Mouse (Mus musculus) MEL (cell line): ENCODE data around the gene Tnni1.

Experiments
- CTCF ChIP-seq, 3 experiments: IDR thresholded peaks in 2 of 3; conservative IDR thresholded peaks in 1 of 3; 2 replicates each; pipeline ENCODE4 v1.5.1; 2011 to 2012; ENCODE audit warnings: low read length in 3 of 3, low read depth in 2 of 3, mild to moderate bottlenecking in 2 of 3, improper control_type of control experiment in 1 of 3, inconsistent platforms in 1 of 3, mixed read lengths in 1 of 3, moderate library complexity in 1 of 3; ENCODE audit not compliant: control insufficient read depth in 1 of 3, insufficient read depth in 1 of 3, poor library complexity in 1 of 3, severe bottlenecking in 1 of 3
- GATA1 ChIP-seq: IDR thresholded peaks from 2 replicates; pipeline ENCODE4 v1.6.1; 2011; ENCODE audit warnings: low read depth, low read length, improper control_type of control experiment
- MEF2A ChIP-seq: IDR thresholded peaks from 2 replicates; pipeline ENCODE4 v1.6.1; 2014; ENCODE audit warnings: low read depth, mild to moderate bottlenecking, inconsistent platforms, low read length, improper control_type of control experiment; ENCODE audit not compliant: poor library complexity, insufficient replicate concordance, severe bottlenecking; ENCODE audit errors: extremely low read depth

GRCm38 (mm10) chr1:135820736-135821364, 41.6 kb downstream of the Tnni1 start:
- TF ChIP-seq CTCF (IDR thresholded peaks at IDR 0.05 in 2 of 3, conservative IDR thresholded peaks at IDR 0.05 in 1 of 3; ENCODE audit: control insufficient read depth in 1 of 3, insufficient read depth in 1 of 3, low read depth in 2 of 3, low read length in 3 of 3, poor library complexity in 1 of 3, severe bottlenecking in 1 of 3) (no peak), MEF2A (no peak), GATA1 (no peak)
